Comparison of ENCODE assay signal across 8 mouse cellular contexts in genomic region chr2:157913204-157913636, GRCm38 (mm10). TPM values are rescaled to one million over a fixed set of nuclear protein-coding genes. Genes with fewer than 3 reads are reported as not detected.
DNase-seq lines count a peak whose midpoint lies in the region; ATAC-seq and TF ChIP-seq lines count a peak whose summit lies in the region.

No protein-coding gene starts in this region.

- TF ChIP-seq POLR2A in brain, embryonic 14.5 days (IDR thresholded peaks at IDR 0.05; ENCODE audit: borderline replicate concordance, extremely low read depth, insufficient read depth, insufficient read length, poor library complexity, severe bottlenecking): no peak

- TF ChIP-seq CTCF in brain, embryonic 14.5 days (IDR thresholded peaks at IDR 0.05; ENCODE audit: borderline replicate concordance, extremely low read depth, insufficient read depth, insufficient read length): no peak; the same call in 1 of the 2 replicates

- ATAC-seq in CD4-positive, CD25-positive, alpha-beta regulatory T cell, adult 4 months: no peak
- no peak for ATAC-seq in hindbrain, embryonic 16.5 days
- ATAC-seq in limb, embryonic 13.5 days (ENCODE audit: low FRiP score, low read depth): peak; percentile 86
- ATAC-seq in midbrain, embryonic 15.5 days (replicated peaks): no peak
- peak; percentile 54; the same call in 1 of the 2 replicates for ATAC-seq in stomach, embryonic 14.5 days (ENCODE audit: insufficient number of reproducible peaks, insufficient read depth, low FRiP score, low read depth)

- peak overlapping the region; percentile 53 for H3K9ac ChIP-seq in hindbrain, embryonic 16.5 days (ENCODE audit: low read depth, low read length)
- H3K9ac ChIP-seq in limb, embryonic 13.5 days: no peak overlapping the region
- peak overlapping the region; percentile 33 for H3K9ac ChIP-seq in midbrain, embryonic 15.5 days
- no peak overlapping the region for H3K9ac ChIP-seq in stomach, embryonic 14.5 days (replicated peaks; ENCODE audit: low read depth, low read length)

- H3K4me1 ChIP-seq in hindbrain, embryonic 16.5 days (ENCODE audit: control insufficient read depth, insufficient read depth, low read depth, low read length): peaks cover 27% of the 10 kb centered on the region
- H3K4me1 ChIP-seq in limb, embryonic 13.5 days: peaks cover 9% of the 10 kb centered on the region; the same call in 1 of the 2 replicates
- H3K4me1 ChIP-seq in midbrain, embryonic 15.5 days: peaks cover 51% of the 10 kb centered on the region
- H3K4me1 ChIP-seq in stomach, embryonic 14.5 days (ENCODE audit: control insufficient read depth, insufficient read depth, low read length): no peaks in the 10 kb centered on the region

- H3K27ac ChIP-seq in hindbrain, embryonic 16.5 days (ENCODE audit: low read depth, low read length): peak overlapping the region; percentile 7; the same call in 1 of the 2 replicates
- H3K27ac ChIP-seq in limb, embryonic 13.5 days: no peak overlapping the region
- H3K27ac ChIP-seq in midbrain, embryonic 15.5 days: peak overlapping the region; percentile 35; the same call in 1 of the 2 replicates
- H3K27ac ChIP-seq in stomach, embryonic 14.5 days (ENCODE audit: low read length): no peak overlapping the region

- H3K27me3 ChIP-seq in hindbrain, embryonic 16.5 days (replicated peaks; ENCODE audit: control insufficient read depth, insufficient read depth, low read length): peaks cover 6% of the 10 kb centered on the region; the same call in 1 of the 2 replicates
- H3K27me3 ChIP-seq in limb, embryonic 13.5 days: peaks cover 54% of the 10 kb centered on the region
- H3K27me3 ChIP-seq in midbrain, embryonic 15.5 days (replicated peaks): no peaks in the 10 kb centered on the region
- peaks cover 32% of the 10 kb centered on the region for H3K27me3 ChIP-seq in stomach, embryonic 14.5 days (ENCODE audit: control insufficient read depth, insufficient read depth, low read length)

- under 1% methylated on average over 16 of the region's 16 CpGs for WGBS in hindbrain, embryonic 16.5 days
- WGBS in limb, embryonic 13.5 days: under 1% methylated on average over 16 of the region's 16 CpGs
- 1% methylated on average over 16 of the region's 16 CpGs for WGBS in midbrain, embryonic 15.5 days
- under 1% methylated on average over 16 of the region's 16 CpGs for WGBS in stomach, embryonic 14.5 days

- peak; percentile 77 for DNase-seq in CD4-positive, CD25-positive, alpha-beta regulatory T cell, adult 2 months (ENCODE audit: low read depth, low spot score)
- DNase-seq in brain, embryonic 14.5 days (ENCODE audit: low read depth): peak; percentile 78
- DNase-seq in gastrocnemius, postnatal 10 days: peak; percentile 91

- H3K9me3 ChIP-seq in hindbrain, embryonic 16.5 days (ENCODE audit: control insufficient read depth, low read length): no peaks in the 10 kb centered on the region
- H3K9me3 ChIP-seq in limb, embryonic 13.5 days: no peaks in the 10 kb centered on the region
- H3K9me3 ChIP-seq in midbrain, embryonic 15.5 days: no peaks in the 10 kb centered on the region
- no peaks in the 10 kb centered on the region for H3K9me3 ChIP-seq in stomach, embryonic 14.5 days (ENCODE audit: control insufficient read depth, low read depth, low read length)

- H3K36me3 ChIP-seq in hindbrain, embryonic 16.5 days (ENCODE audit: control insufficient read depth, insufficient read depth, low read length): no peaks in the 10 kb centered on the region
- no peaks in the 10 kb centered on the region for H3K36me3 ChIP-seq in limb, embryonic 13.5 days
- H3K36me3 ChIP-seq in midbrain, embryonic 15.5 days (replicated peaks): no peaks in the 10 kb centered on the region
- H3K36me3 ChIP-seq in stomach, embryonic 14.5 days (ENCODE audit: control insufficient read depth, insufficient read depth, low read length): no peaks in the 10 kb centered on the region

- H3K4me2 ChIP-seq in hindbrain, embryonic 16.5 days (ENCODE audit: low read length): peak overlapping the region; percentile 86
- no peak overlapping the region for H3K4me2 ChIP-seq in limb, embryonic 13.5 days (replicated peaks)
- peak overlapping the region; percentile 82 for H3K4me2 ChIP-seq in midbrain, embryonic 15.5 days
- H3K4me2 ChIP-seq in stomach, embryonic 14.5 days (replicated peaks; ENCODE audit: low read depth, low read length): no peak overlapping the region

- peak overlapping the region; percentile 35 for H3K4me3 ChIP-seq in hindbrain, embryonic 16.5 days (ENCODE audit: low read length)
- H3K4me3 ChIP-seq in limb, embryonic 13.5 days: no peak overlapping the region
- peak overlapping the region; percentile 69 for H3K4me3 ChIP-seq in midbrain, embryonic 15.5 days
- H3K4me3 ChIP-seq in stomach, embryonic 14.5 days (ENCODE audit: low read depth, low read length): no peak overlapping the region

RNA-seq across cellular contexts. Expression of gene Vstm2l, which starts 1.2 kb away (rescaled TPM):
- polyA plus RNA-seq in CD4-positive, CD25-positive, alpha-beta regulatory T cell, adult 4 months (2017; shearing (Covaris generic)): not detected
- polyA plus RNA-seq in brain, embryonic 14.5 days (2012; rRNA removed): 80.6 and 126 TPM in 2 replicates
- total RNA-seq in gastrocnemius, postnatal 10 days (2021): under 1 TPM; 0.40 to 0.45 TPM
- 9.5 and 20.7 TPM in 2 replicates for polyA plus RNA-seq in hindbrain, embryonic 16.5 days (2015; fragmentation: Nextera tagmentation; extraction: Ambion mirVana)
- polyA plus RNA-seq in limb, embryonic 13.5 days (2015; fragmentation: Nextera tagmentation; extraction: Ambion mirVana): 0.23 TPM in 1 of 2 replicates, not detected in the other
- polyA plus RNA-seq in midbrain, embryonic 15.5 days (2015; fragmentation: Nextera tagmentation; extraction: Ambion mirVana): 28.3 and 33.3 TPM in 2 replicates
- 0.17 and 0.49 TPM in 2 replicates for polyA plus RNA-seq in stomach, embryonic 14.5 days (2014; fragmentation: Nextera tagmentation; extraction: Ambion mirVana)

Comparison
In these comparisons a context has a peak if more than half of its experiments do, and no peak if none do; other contexts are left out.
1. ATAC-seq: peak in limb, embryonic 13.5 days (single experiment) and stomach, embryonic 14.5 days (single experiment); none in CD4-positive, CD25-positive, alpha-beta regulatory T cell, adult 4 months (single experiment), hindbrain, embryonic 16.5 days (single experiment) and midbrain, embryonic 15.5 days (single experiment).
2. H3K27ac ChIP-seq: peak in hindbrain, embryonic 16.5 days (single experiment) and midbrain, embryonic 15.5 days (single experiment); none in limb, embryonic 13.5 days (single experiment) and stomach, embryonic 14.5 days (single experiment).
3. H3K4me2 ChIP-seq: peak in hindbrain, embryonic 16.5 days (single experiment) and midbrain, embryonic 15.5 days (single experiment); none in limb, embryonic 13.5 days (single experiment) and stomach, embryonic 14.5 days (single experiment).
4. H3K4me3 ChIP-seq: peak in hindbrain, embryonic 16.5 days (single experiment) and midbrain, embryonic 15.5 days (single experiment); none in limb, embryonic 13.5 days (single experiment) and stomach, embryonic 14.5 days (single experiment).
5. H3K9ac ChIP-seq: peak in hindbrain, embryonic 16.5 days (single experiment) and midbrain, embryonic 15.5 days (single experiment); none in limb, embryonic 13.5 days (single experiment) and stomach, embryonic 14.5 days (single experiment).
6. Peak in every context shown above with its lines, with median percentiles within 50 percentile points of each other: DNase-seq.